Mouse (Mus musculus) erythroblast, adult 5-6 weeks (primary cell): ENCODE results near the gene Cacng5. TPM values are rescaled to one million over a fixed set of nuclear protein-coding genes. Genes with fewer than 3 reads are reported as not detected.

Experiments used
- ATAC-seq: replicated peaks from 2 replicates; pipeline ENCODE4 v1.8.0; 2016; ENCODE audit warnings: moderate number of reproducible peaks, mild to moderate bottlenecking, moderate TSS enrichment, inconsistent platforms; ENCODE audit not compliant: poor library complexity, low FRiP score, severe bottlenecking
- total RNA-seq, 2 experiments: library from RNA; stranded (forward) in 1 of 2; stranded (reverse) in 1 of 2; fragments of 150-400 nt in 1 of 2; fragments of 200-764, 138-1000 nt in 1 of 2; gene quantifications; 2 replicates each; pipeline versions ENCODE4 v1.2.3 to v1.2.4; 2015 to 2017; ENCODE audit warnings: low replicate concordance in 2 of 2

Cacng5 gene
- total RNA-seq, 2 experiments from 2014 or later, result not detected

DNA sequence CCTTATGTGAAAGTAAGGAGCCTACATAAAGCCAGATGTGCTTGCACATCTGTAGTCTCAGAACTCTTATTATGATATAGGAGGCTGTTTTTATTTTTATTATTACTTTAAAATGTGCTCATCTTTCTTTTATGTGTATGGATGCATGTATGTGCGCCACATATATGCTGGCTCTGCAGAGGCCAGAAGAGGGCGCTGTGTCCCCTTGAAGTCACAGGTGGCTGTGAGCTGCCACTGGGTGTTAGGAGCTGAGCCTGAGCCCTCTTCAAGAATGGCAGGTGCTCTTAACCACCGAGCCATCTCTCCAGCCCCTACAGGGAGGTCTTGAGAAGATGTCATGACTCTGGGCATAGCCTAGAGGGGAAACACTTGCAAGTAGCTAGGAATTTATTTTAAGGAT is 23.5 kb downstream of the Cacng5 start:
- no peak for ATAC-seq

DNA sequence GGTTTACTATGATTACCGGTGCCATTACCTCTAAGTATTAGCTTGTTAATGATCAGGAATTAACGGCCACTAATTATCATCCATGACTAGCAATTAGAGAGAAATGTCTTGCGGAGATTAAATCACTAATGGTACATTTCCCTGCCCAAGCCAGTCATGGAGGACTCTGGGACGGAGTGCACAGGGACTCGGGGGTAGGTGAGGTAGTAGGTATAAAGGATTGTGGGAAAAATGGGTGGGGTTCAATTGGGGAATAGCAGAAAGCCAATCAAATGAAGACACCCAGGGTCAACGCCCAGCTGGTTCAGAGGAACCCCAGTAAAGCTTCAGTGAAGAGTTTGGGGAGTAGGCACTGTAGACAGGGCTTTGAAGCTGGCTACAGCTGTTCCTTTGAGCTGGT is 27.5 kb downstream of the Cacng5 start:
- ATAC-seq, result no peak

DNA sequence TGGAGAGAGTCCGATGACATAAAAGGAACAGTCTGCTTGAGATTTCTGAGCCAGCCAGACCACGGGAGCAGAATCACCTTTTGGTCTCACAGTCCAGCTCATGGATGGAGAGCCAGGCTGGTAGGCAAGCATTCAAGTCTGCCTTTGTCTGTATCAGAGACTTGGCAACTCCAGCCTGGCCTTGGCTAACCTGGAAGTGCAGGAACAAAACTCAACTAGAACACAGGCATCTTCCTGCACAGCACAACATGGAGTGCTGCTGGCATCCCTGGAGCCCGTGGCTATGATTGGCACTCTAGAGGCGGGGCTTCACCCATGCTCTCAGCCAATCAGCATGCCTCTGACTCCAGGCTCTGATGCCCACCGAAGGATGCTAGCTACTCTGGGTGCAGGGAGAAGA is 38.0 kb downstream of the Cacng5 start:
- no peak for ATAC-seq

DNA sequence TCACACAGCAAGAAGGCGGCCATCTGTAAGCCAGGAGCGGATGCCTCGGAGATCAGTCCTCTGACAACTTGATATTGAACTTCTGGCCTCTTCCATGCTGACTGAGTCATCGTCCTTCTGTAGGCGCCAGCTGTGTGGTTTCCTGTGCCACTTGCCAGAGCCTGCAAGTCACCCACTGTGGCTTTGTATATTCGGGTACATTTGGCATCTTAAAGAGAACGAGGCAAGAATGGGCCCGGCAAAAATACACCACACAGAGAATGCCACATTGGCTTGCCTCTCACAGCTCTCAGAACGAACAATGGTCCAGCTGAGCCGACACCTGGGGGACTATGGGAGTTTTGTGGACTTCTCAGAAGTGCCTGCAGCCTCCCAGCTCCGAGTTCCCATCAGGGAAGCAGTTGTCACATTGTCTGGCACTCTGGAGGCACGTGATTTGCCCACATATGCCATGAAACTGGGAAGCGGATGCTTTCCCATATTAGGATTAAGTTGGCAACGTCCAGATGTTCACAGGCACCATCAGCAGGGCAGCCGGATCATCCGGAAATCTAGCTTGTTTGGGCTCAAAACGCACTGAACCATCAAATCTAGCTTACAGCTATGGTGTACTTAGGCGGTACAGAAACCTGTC is 38.9 kb downstream of the Cacng5 start:
- ATAC-seq, result no peak

DNA sequence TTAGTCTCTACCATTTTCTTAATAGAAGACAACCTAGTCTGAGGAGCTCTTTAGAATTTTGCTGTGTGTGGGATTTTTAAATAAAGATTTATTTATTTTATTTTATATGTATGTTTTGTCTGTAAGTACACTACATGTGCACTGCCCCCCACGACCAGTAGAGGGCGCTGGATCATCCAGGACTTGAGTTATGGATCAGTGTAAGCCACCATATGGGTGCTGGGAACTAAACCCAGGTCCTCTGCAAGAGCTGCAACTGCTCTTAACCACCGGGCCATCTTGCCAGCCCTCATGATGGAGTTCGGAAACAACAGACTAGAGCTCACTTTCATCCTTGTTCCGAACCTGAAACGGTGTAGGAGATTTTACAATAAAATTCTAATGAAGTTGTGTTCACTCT is 42.1 kb downstream of the Cacng5 start:
- ATAC-seq, result no peak

DNA sequence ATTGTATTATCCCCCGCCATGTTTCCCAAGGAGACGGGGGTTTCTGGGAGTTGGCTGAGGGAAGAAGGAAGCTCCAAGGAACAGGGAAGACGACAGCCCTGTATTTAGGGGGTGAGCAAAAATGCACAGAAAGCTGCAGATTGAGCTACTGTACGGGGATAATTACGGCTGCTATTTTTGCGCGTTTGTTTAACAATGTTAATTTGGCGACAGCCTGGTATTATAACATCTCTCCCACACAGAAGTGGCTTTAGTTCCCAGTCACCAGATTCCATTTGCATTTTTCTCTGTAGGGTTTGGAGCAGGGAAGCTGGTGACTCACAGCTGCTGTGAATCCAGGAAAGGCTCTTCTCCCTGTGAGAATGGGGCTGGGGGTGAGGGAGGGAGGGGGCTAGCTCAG is 47.3 kb downstream of the Cacng5 start:
- ATAC-seq, result no peak

DNA sequence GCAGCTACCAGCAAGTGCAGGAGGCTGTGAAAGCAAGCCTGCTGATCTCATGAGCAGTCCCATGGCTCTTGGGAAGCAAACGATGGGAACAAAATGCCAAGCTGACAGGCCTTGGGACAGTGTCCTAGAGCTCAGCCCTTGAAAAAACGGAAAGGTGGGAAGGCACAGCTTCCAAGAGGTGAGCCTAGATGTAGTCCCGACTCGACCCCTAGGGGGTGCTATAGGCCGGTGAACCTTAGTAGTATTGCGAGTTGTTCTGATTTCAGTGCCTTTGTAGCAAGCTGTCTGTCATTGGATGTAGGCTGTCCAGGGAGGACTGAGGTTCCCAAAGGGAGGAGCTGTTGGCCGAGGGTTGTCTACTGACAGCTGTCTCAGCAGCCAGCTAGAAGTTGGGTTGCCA is 49.7 kb downstream of the Cacng5 start:
- ATAC-seq, result no peak

DNA sequence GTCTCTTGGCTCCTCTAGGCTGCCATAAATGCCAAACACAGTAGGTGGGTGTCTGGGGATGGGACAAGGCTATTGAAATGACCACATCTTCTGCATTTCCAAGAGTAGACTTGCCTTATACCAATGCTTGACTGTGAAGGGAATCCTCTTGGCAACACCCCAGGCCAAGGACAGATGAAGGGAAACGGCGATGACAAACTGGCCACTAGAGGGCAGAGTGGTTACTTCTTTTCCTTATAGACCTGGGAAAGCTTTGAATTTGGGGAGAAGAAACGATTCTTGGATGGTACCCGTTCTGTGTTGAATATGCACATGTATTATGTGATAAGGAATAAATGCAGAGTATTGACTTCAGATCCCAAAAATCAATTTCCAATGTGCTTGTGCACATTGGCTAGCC is 50.8 kb downstream of the Cacng5 start:
- 0 out of 2 replicates have a peak, but pooled peaks have one; percentile 46 for ATAC-seq

DNA sequence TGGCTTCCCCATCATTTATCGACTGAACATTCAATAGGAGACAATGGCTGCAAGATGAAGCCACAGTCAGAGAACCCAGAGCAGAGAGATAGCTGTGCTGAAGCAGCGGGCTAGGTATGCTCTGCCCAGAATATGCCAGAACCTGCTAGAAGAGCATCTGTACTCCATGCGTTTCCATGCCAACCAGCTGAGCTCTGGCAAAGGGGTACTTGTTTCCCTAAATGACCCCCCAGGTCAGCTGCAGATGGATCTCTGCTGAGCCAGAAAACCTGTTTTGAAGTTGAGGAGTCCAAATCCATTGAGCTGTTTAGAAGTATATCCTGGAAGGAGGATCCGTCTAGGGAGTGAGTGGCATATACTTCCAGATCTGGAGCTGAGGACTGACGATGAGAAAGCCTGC is 53.1 kb downstream of the Cacng5 start:
- ATAC-seq, result no peak

DNA sequence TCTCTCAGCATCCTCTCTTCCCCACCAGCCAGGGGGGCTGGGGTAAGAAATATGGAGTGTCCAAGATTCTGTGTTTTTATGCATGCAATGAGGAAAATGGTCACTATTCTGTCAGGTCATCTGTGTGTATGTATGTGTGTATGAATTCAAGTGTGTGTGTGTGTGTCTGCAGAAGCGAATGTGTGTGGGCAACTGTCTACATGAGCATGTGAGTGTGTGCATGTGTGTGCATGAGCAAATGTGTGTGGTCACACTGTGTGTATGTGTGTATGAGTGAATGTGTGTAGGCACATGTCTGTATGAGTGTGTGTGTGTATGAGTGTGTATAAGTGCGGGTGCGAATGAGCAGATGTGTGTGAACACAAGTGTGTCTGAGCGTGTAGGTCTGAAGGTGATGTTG is 55.0 kb downstream of the Cacng5 start:
- ATAC-seq, result no peak

DNA sequence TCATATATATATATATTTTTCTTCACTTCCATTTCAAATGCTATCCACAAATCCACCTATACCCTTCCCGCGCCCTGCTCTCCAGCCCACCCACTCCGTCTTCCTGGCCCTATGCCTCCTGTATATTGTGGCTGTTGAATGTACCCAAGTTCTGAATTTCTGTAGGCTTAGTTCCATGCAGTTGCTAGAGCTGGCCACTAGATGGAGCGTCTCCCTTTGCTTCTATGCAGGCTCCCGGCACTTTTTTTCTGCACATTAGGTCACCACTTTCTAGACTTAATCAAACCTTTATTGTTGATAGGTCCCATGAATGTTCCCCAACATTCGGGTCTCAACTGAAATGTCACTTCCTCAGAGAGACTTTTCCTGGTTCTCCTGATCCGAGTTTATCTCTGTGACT is 55.6 kb downstream of the Cacng5 start:
- ATAC-seq, result 0 out of 2 replicates have a peak, but pooled peaks have one; percentile 50

DNA sequence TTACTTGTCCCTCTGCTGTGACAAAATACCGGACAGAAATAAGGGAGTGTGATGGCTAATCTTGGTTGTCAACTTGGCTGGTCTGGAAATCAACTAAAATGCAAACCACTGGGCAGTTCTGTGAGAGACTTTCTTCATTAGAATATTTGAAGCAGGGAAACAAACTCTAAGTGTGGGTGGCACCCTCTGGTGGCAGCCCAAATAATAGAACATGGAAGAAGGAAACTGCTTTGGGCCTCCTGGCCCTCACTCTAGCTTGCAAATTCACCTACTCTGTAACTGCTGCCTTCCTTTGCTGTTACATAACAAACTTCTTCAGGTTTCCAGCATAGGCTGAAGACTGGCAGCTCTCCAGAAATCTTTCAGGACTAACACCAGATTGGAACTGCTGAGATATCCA is 61.8 kb downstream of the Cacng5 start:
- no peak for ATAC-seq

DNA sequence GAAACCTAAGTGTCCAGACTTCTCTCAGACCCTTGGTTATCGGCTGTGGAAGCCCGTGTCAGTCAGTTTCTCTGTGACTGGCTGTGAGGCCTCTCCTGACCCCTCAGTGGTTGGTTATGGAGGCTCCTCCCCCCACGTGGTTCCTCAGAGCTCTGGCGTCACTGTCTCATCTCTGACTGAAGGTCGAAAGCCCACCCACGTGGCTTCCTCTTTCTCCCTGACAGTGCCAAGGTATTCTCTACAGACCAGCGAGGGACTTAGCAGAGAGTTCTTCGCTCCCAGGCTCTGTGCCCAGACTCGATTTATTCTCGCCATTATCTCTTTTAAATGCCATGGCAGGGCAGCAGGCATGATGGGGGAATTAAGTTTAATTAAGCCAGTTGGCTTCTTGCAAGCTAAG is 65.2 kb downstream of the Cacng5 start:
- no peak for ATAC-seq

DNA sequence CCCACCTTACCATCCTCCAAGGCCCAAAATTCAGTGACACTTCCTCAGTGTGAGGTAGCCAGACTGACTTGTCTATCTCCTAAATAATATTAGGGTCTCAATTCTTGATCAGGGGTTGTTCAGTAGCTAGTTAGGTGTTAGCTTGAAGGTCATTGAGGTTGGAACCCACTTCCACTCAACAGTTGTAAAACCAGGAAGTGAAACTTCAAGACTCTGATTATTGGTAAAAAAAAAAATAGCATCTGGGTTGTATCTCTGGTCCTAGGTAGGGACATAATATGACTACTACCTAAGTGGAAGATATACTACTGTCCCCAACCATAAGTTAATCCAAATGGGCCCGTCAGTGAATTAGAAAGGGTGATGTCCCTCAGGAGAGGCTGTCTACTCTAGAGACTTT is 70.7 kb downstream of the Cacng5 start:
- no peak for ATAC-seq

DNA sequence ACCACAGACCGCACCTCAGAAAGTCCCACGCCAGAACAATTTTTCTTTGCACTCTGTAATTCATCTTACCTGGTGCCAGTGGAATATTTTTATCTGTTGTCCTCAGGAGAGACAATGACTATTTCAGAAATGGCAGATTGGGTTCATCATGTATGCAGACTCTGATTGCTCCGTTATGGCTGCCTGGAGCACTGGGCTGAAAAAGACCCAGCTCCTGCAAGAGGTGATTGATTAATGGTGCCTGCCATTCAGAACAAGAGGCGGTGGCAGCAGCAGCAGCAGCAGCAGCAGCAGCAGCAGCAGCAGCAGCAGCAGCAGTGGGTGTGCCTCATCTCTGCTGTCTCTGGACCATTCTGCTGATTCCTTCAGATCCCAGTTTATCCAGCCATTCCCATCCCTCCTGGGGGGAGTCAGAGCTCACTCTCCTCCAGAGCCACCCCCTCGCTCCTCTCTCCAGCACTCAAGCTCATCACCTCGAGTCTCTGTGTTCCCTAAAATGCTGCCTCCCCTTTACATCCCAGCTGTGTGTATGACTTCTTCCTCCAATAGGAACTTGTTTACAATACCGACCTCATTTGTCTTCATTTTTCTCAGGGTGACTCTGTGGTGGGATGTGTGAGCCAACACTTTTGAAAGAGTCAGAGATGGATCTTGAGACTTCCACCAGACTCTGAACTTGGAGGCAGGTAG is 81.4 kb downstream of the Cacng5 start:
- no peak for ATAC-seq

Other genes starting within 250 kb of the Cacng5 start
- gene Cacng1, start 198.5 kb downstream of the Cacng5 start, total RNA-seq (2015; ENCODE audit: low replicate concordance), result not detected in 2 replicates
- not detected in 2 replicates for gene Cacng1, start 198.5 kb downstream of the Cacng5 start, total RNA-seq (2017; ENCODE audit: low replicate concordance)
- not detected in 2 replicates for gene Cacng4, start 120.5 kb downstream of the Cacng5 start, total RNA-seq (2015; ENCODE audit: low replicate concordance)
- gene Cacng4, start 120.5 kb downstream of the Cacng5 start, total RNA-seq (2017; ENCODE audit: low replicate concordance), result not detected in 2 replicates